Mouse (Mus musculus): ENCODE measurements at regions not wholly inside any gene's neighbourhood (a gene's known extent, or its start where the extent isn't known, plus 50 kb on each side); places are given as distances from the start of the nearest gene placed in this dataset.

- ATAC-seq (ENCODE audit: low FRiP score, low TSS enrichment) (no peak), DNase-seq (ENCODE audit: low spot score) (no peak)
- Histone ChIP-seq H3K4me1 (replicated peaks; ENCODE audit: control insufficient read depth, insufficient read depth) (no peaks in the 10 kb centered on the region), H3K36me3 (ENCODE audit: control insufficient read depth, insufficient read depth, low read length) (no peaks in the 10 kb centered on the region), H3K27ac (replicated peaks) (no peak overlapping the region), H3K4me3 (ENCODE audit: low read depth, low read length) (no peak overlapping the region), H3K9me3 (ENCODE audit: control insufficient read depth, low read length) (no peaks in the 10 kb centered on the region), H3K4me2 (replicated peaks; ENCODE audit: low read depth) (no peak overlapping the region), H3K9ac (ENCODE audit: low read length) (no peak overlapping the region), H3K27me3 (ENCODE audit: control insufficient read depth, insufficient read depth, low read length) (no peaks in the 10 kb centered on the region)
- WGBS, result 75% methylated on average over 2 of the region's 2 CpGs
- TF ChIP-seq CTCF (IDR thresholded peaks at IDR 0.05; ENCODE audit: low read depth), result no peak
These were observed 140.8 kb upstream of the Fundc1 start for GRCm38 (mm10) chrX:17712919-17713318.

GRCm38 (mm10) chrX:17712475-17712874 lies 140.3 kb upstream of the Fundc1 start:
- H3K9ac ChIP-seq (ENCODE audit: low read length), result no peak overlapping the region
- no peaks in the 10 kb centered on the region for H3K9me3 ChIP-seq (ENCODE audit: control insufficient read depth, low read length)
- TF ChIP-seq CTCF (IDR thresholded peaks at IDR 0.05; ENCODE audit: low read depth) (no peak), EP300 (optimal IDR thresholded peaks at IDR 0.05) (no peak)
- ATAC-seq (ENCODE audit: low FRiP score, low TSS enrichment) (no peak), DNase-seq (ENCODE audit: low spot score) (no peak)
- no peak overlapping the region for H3K27ac ChIP-seq (replicated peaks)
- no peak overlapping the region for H3K4me2 ChIP-seq (replicated peaks; ENCODE audit: low read depth)
- H3K4me3 ChIP-seq (ENCODE audit: low read depth, low read length), result no peak overlapping the region
- no peaks in the 10 kb centered on the region for H3K36me3 ChIP-seq (ENCODE audit: control insufficient read depth, insufficient read depth, low read length)
- H3K4me1 ChIP-seq (replicated peaks; ENCODE audit: control insufficient read depth, insufficient read depth), result no peaks in the 10 kb centered on the region
- no peaks in the 10 kb centered on the region for H3K27me3 ChIP-seq (ENCODE audit: control insufficient read depth, insufficient read depth, low read length)
